Mouse (Mus musculus) right cerebral cortex, postnatal 4 days (tissue): Measurements from ENCODE around the gene Dstn.

Source experiments
- DNase-seq: peaks from one replicate; pipeline ENCODE4 v3.0.0-alpha.2; 2022

The Dstn gene

GRCm38 (mm10) chr2:143916229-143916628 lies 1.1 kb downstream of the Dstn start:
- no peak for DNase-seq

- DNase-seq, result no peak
Observed at GRCm38 (mm10) chr2:143917622-143918021, 2.5 kb downstream of the Dstn start.

GRCm38 (mm10) chr2:143918831-143919502 lies 3.8 kb downstream of the Dstn start:
- no peak for DNase-seq

- DNase-seq, result no peak
Observed at GRCm38 (mm10) chr2:143924085-143924484, 9.0 kb downstream of the Dstn start.

GRCm38 (mm10) chr2:143925826-143926225 lies 10.7 kb downstream of the Dstn start:
- no peak for DNase-seq

GRCm38 (mm10) chr2:143929607-143930311 lies 14.6 kb downstream of the Dstn start:
- DNase-seq, result no peak

GRCm38 (mm10) chr2:143932340-143932873 lies 17.3 kb downstream of the Dstn start:
- DNase-seq, result no peak

GRCm38 (mm10) chr2:143933516-143933915 lies 18.4 kb downstream of the Dstn start:
- DNase-seq, result no peak

- no peak for DNase-seq
Observed at GRCm38 (mm10) chr2:143934439-143934838, 19.3 kb downstream of the Dstn start.

GRCm38 (mm10) chr2:143937861-143938260 lies 22.7 kb downstream of the Dstn start:
- no peak for DNase-seq

GRCm38 (mm10) chr2:143940406-143940805 lies 25.3 kb downstream of the Dstn start:
- DNase-seq, result no peak

- no peak for DNase-seq
Observed at GRCm38 (mm10) chr2:143944796-143945195, 29.7 kb downstream of the Dstn start.

GRCm38 (mm10) chr2:143945466-143946075 lies 30.5 kb downstream of the Dstn start:
- DNase-seq, result no peak

GRCm38 (mm10) chr2:143946399-143946798 lies 31.3 kb downstream of the Dstn start:
- DNase-seq, result no peak

GRCm38 (mm10) chr2:143947981-143948380 lies 32.9 kb downstream of the Dstn start:
- no peak for DNase-seq

GRCm38 (mm10) chr2:143948416-143948815 lies 33.3 kb downstream of the Dstn start:
- no peak for DNase-seq

- DNase-seq, result no peak
Observed at GRCm38 (mm10) chr2:143949217-143949616, 34.1 kb downstream of the Dstn start.

GRCm38 (mm10) chr2:143950290-143951027 lies 35.3 kb downstream of the Dstn start:
- DNase-seq, result no peak

- no peak for DNase-seq
Observed at GRCm38 (mm10) chr2:143951028-143951420, 35.9 kb downstream of the Dstn start.

GRCm38 (mm10) chr2:143951546-143952315 lies 36.6 kb downstream of the Dstn start:
- no peak for DNase-seq

GRCm38 (mm10) chr2:143953944-143954343 lies 38.8 kb downstream of the Dstn start:
- no peak for DNase-seq

GRCm38 (mm10) chr2:143955004-143955403 lies 39.9 kb downstream of the Dstn start:
- no peak for DNase-seq
